ENCODE assay signal across 20 mouse cellular contexts in genomic region chr16:91780826-91781225, GRCm38 (mm10). TPM values are rescaled to one million over a fixed set of nuclear protein-coding genes. Genes with fewer than 3 reads are reported as not detected.
A peak's percentile ranks its signal among the peaks of the same experiment; 100 is the strongest.
DNase-seq lines count a peak whose midpoint lies in the region; ATAC-seq lines count a peak whose summit lies in the region.
"Had no signal": no experiment of that assay in that cellular context is flagged by ENCODE, and none has a peak within 500 bp of the region (broad histone marks: within the 10 kb centered on the region; RNA-seq: fewer than 3 reads in every experiment).

No protein-coding gene starts in this region.

- no peak overlapping the region for H3K27ac ChIP-seq in hindbrain, embryonic 10.5 days
- H3K27ac ChIP-seq: heart, embryonic 13.5 days; hindbrain, postnatal 0 days; layer of hippocampus, adult 2 months; liver, embryonic 14.5 days; lung, embryonic 15.5 days; neural tube, embryonic 15.5 days had no signal

- H3K4me1 ChIP-seq in hindbrain, embryonic 10.5 days (replicated peaks): peaks cover 22% of the 10 kb centered on the region

- intact Hi-C loops in left cerebral cortex, postnatal 25 days (cut with DNase I): loop anchor here (5.0 kb wide), 1 partner anchor 49 kb away; no protein-coding TSS in a partner anchor

- no peak overlapping the region for H3K4me3 ChIP-seq in hindbrain, embryonic 10.5 days
- H3K4me3 ChIP-seq: heart, embryonic 13.5 days; layer of hippocampus, adult 2 months; lung, embryonic 15.5 days; midbrain, embryonic 13.5 days; neural tube, embryonic 15.5 days had no signal

- H3K9me3 ChIP-seq in hindbrain, embryonic 10.5 days: no peaks in the 10 kb centered on the region
- H3K9me3 ChIP-seq: heart, embryonic 13.5 days; lung, embryonic 15.5 days; midbrain, embryonic 13.5 days; neural tube, embryonic 15.5 days had no signal

- WGBS in hindbrain, embryonic 10.5 days: 91% methylated on average over 3 of the region's 3 CpGs

- peaks cover 30% of the 10 kb centered on the region for H3K36me3 ChIP-seq in hindbrain, embryonic 10.5 days

- H3K27me3 ChIP-seq in hindbrain, embryonic 10.5 days (ENCODE audit: insufficient read depth, poor library complexity, severe bottlenecking): no peaks in the 10 kb centered on the region
- H3K27me3 ChIP-seq: heart, embryonic 13.5 days; lung, embryonic 15.5 days; midbrain, embryonic 13.5 days; neural tube, embryonic 15.5 days had no signal

- DNase-seq in CD4-positive, CD25-positive, alpha-beta regulatory T cell, adult 2 months (ENCODE audit: low read depth, low spot score): peak; percentile 58
- peak; percentile 22 to 45 for DNase-seq in thymus, postnatal 36 days
- no peak for DNase-seq in left cerebral cortex, postnatal 25 days (ENCODE audit: low spot score in 2 of 2)
- DNase-seq in hindbrain, embryonic 10.5 days (ENCODE audit: low spot score): no peak
- DNase-seq in urinary bladder, postnatal 4 days (ENCODE audit: low spot score in 2 of 2): no peak
- DNase-seq: adrenal gland, adult 8-10 months; cerebellum, adult 9-10 months; heart, postnatal 4 days; kidney, adult 8-10 months; kidney, postnatal 14 days; layer of hippocampus, postnatal 36 days had no signal

- peak; percentile 91 for ATAC-seq in activated CD4-positive, CD25-positive, alpha-beta regulatory T cell, adult 4 months
- ATAC-seq in neutrophil, adult 5-6 weeks (ENCODE audit: extremely low read depth, insufficient number of reproducible peaks, low FRiP score, poor library complexity, severe bottlenecking): peak; percentile 24; the same call in 1 of the 2 replicates
- ATAC-seq: hindbrain, postnatal 0 days had no signal

RNA-seq across cellular contexts. Expression of gene Itsn1, which starts 51.7 kb away (rescaled TPM):
- 1 to 10 TPM; 3.2 to 5.6 TPM for polyA plus RNA-seq in activated CD4-positive, CD25-positive, alpha-beta regulatory T cell, adult 4 months (2017; shearing (Covaris generic))
- total RNA-seq in neutrophil, adult 5-6 weeks (2017): 20.7 and 27.0 TPM in 2 replicates
- 100 to 1,000 TPM; 122 to 125 TPM for total RNA-seq in left cerebral cortex, postnatal 25 days (2021)
- 50.7 and 55.5 TPM in 2 replicates for polyA plus RNA-seq in hindbrain, embryonic 10.5 days (2016; fragmentation: Nextera tagmentation; extraction: Ambion mirVana)

RNA-seq across cellular contexts. Expression of gene Cryzl1, which starts 52.1 kb away (rescaled TPM):
- 10 to 100 TPM; 67.0 to 69.8 TPM for polyA plus RNA-seq in activated CD4-positive, CD25-positive, alpha-beta regulatory T cell, adult 4 months (2017; shearing (Covaris generic))
- 82.5 and 90.5 TPM in 2 replicates for total RNA-seq in neutrophil, adult 5-6 weeks (2017)
- total RNA-seq in left cerebral cortex, postnatal 25 days (2021): 100 to 1,000 TPM; 104 to 111 TPM
- 65.1 and 71.6 TPM in 2 replicates for polyA plus RNA-seq in hindbrain, embryonic 10.5 days (2016; fragmentation: Nextera tagmentation; extraction: Ambion mirVana)

Comparison
In these comparisons a context has a peak if more than half of its experiments do, and no peak if none do; other contexts are left out.
1. DNase-seq: peak in CD4-positive, CD25-positive, alpha-beta regulatory T cell, adult 2 months (single experiment) and thymus, postnatal 36 days (2 of 2); none in left cerebral cortex, postnatal 25 days (0 of 2), hindbrain, embryonic 10.5 days (single experiment) and urinary bladder, postnatal 4 days (0 of 2).